In the genomic region with DNA sequence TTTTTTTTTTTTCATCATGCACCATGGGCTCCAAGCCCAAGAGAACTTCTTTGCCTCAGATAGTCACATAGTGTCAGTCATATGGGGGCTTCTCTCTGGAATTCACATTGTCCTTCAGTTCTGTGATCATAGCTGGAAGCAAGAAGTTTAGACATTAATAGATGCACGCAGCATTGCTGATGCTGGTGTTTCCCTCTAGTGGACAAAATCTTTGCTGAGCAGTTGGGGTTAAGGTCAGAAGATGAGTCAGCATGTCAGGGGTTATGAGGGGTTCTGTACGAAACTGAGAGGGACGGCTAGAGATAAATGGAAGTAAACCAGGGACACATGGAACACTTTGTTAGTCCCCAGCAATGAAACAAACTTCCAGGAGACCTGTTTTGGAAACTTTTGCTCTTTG, we compare ENCODE assay signal across 11 mouse cellular contexts.
DNase-seq lines count a peak whose midpoint lies in the region; ATAC-seq and TF ChIP-seq lines count a peak whose summit lies in the region.
"Had no signal": no experiment of that assay in that cellular context is flagged by ENCODE, and none has a peak within 500 bp of the region (broad histone marks: within the 10 kb centered on the region; RNA-seq: fewer than 3 reads in every experiment).

No protein-coding gene starts in this region.

- intact Hi-C loops in left cerebral cortex, postnatal 25 days (cut with DNase I) = no loop called here

- no peak overlapping the region for H3K9ac ChIP-seq in kidney, postnatal 0 days (ENCODE audit: low read depth, low read length)
- H3K9ac ChIP-seq: embryonic facial prominence, embryonic 12.5 days; stomach, embryonic 15.5 days had no signal

- H3K4me3 ChIP-seq in kidney, postnatal 0 days (replicated peaks; ENCODE audit: low read depth, low read length) = no peak overlapping the region
- H3K4me3 ChIP-seq in E14TG2a.4 (replicated peaks; ENCODE audit: low read length) = no peak overlapping the region
- H3K4me3 ChIP-seq: embryonic facial prominence, embryonic 12.5 days; stomach, embryonic 15.5 days had no signal

- H3K4me2 ChIP-seq in kidney, postnatal 0 days (ENCODE audit: low read length) = no peak overlapping the region
- H3K4me2 ChIP-seq: embryonic facial prominence, embryonic 12.5 days; stomach, embryonic 15.5 days had no signal

- no peak for ATAC-seq in kidney, postnatal 0 days (replicated peaks; ENCODE audit: low FRiP score, low read depth)
- ATAC-seq: inflammation-experienced regulatory T-cells, adult 6 months had no signal

- H3K36me3 ChIP-seq in kidney, postnatal 0 days (ENCODE audit: insufficient read depth, low read length) = no peaks in the 10 kb centered on the region
- H3K36me3 ChIP-seq in E14TG2a.4 (ENCODE audit: insufficient read depth, low read length) = no peaks in the 10 kb centered on the region
- H3K36me3 ChIP-seq: embryonic facial prominence, embryonic 12.5 days; stomach, embryonic 15.5 days had no signal

- H3K27me3 ChIP-seq in kidney, postnatal 0 days (ENCODE audit: insufficient read depth, low read length) = no peaks in the 10 kb centered on the region
- no peaks in the 10 kb centered on the region for H3K27me3 ChIP-seq in E14TG2a.4 (ENCODE audit: insufficient read depth, low read length)
- H3K27me3 ChIP-seq: embryonic facial prominence, embryonic 12.5 days; stomach, embryonic 15.5 days had no signal

- peak; percentile 64 for TF ChIP-seq CTCF in kidney, postnatal 0 days (IDR thresholded peaks at IDR 0.05; ENCODE audit: low read depth)
- TF ChIP-seq CTCF in E14TG2a.4 (conservative IDR thresholded peaks at IDR 0.05; ENCODE audit: low read length) = peak; percentile 36

- H3K4me1 ChIP-seq in kidney, postnatal 0 days (replicated peaks; ENCODE audit: insufficient read depth, low read length) = no peaks in the 10 kb centered on the region
- H3K4me1 ChIP-seq in E14TG2a.4 (replicated peaks; ENCODE audit: low read depth, low read length) = peaks cover 43% of the 10 kb centered on the region
- H3K4me1 ChIP-seq: stomach, embryonic 15.5 days had no signal

- no peak overlapping the region for H3K27ac ChIP-seq in kidney, postnatal 0 days
- H3K27ac ChIP-seq: embryonic facial prominence, embryonic 12.5 days; stomach, embryonic 15.5 days had no signal

- peak; percentile 38 for DNase-seq in kidney, postnatal 0 days (ENCODE audit: low spot score)
- DNase-seq in kidney, adult 8-10 months = no peak
- DNase-seq in R1 (ENCODE audit: low read depth, low spot score) = peak; percentile 67
- peak; percentile 13 for DNase-seq in lung, postnatal 36 days
- DNase-seq in right cerebral cortex, postnatal 10 days (ENCODE audit: low spot score in 2 of 2) = no peak
- DNase-seq in left cerebral cortex, postnatal 25 days (ENCODE audit: low spot score in 2 of 2) = no peak
- DNase-seq: gastrocnemius, postnatal 14 days had no signal

- no peaks in the 10 kb centered on the region for H3K9me3 ChIP-seq in kidney, postnatal 0 days (replicated peaks; ENCODE audit: low read length)
- no peaks in the 10 kb centered on the region for H3K9me3 ChIP-seq in E14TG2a.4 (ENCODE audit: low read length)
- H3K9me3 ChIP-seq: embryonic facial prominence, embryonic 12.5 days; stomach, embryonic 15.5 days had no signal

- WGBS in kidney, postnatal 0 days = 34% methylated on average over 3 of the region's 3 CpGs

Comparison
In these comparisons a context has a peak if more than half of its experiments do, and no peak if none do; other contexts are left out.
1. DNase-seq: peak in kidney, postnatal 0 days (single experiment), R1 (single experiment) and lung, postnatal 36 days (single experiment); none in kidney, adult 8-10 months (0 of 2), right cerebral cortex, postnatal 10 days (0 of 2) and left cerebral cortex, postnatal 25 days (0 of 2).